Mouse (Mus musculus): Measurements from ENCODE around the gene Runx1.

DNA sequence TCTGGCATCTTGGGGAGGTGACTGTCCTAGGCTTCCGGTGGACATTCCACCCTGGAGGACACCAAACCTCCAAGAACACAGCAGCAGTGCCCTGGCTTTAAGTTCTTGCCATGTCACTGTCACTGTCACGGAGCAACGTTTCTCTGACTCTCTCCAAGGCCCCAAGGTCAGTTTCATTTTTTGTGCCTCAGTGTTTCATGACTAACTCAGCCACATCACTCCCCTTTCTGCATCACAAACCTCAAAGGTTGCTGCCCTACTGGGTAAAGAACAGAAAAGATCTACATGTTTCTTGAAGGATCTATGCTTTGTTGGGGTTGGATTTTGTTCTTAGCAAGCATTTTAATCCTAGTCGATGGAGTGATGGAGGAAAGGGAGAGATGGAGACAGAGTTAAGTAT lies 36.1 kb downstream of the Runx1 start:
- TF ChIP-seq CTCF (IDR thresholded peaks at IDR 0.05; ENCODE audit: low read depth): no peak
- TF ChIP-seq EP300 (IDR thresholded peaks at IDR 0.05; ENCODE audit: low read depth): no peak

Data from liver, embryonic 14.5 days (tissue).